Mouse (Mus musculus) forelimb bud, embryonic 11.5 days (tissue): ENCODE measurements around the gene Zswim3.

Source experiments
- DNase-seq: peaks from one replicate; pipeline ENCODE4 v3.0.0-alpha.2; 2012; ENCODE audit warnings: low read depth, low spot score

The Zswim3 gene

DNA sequence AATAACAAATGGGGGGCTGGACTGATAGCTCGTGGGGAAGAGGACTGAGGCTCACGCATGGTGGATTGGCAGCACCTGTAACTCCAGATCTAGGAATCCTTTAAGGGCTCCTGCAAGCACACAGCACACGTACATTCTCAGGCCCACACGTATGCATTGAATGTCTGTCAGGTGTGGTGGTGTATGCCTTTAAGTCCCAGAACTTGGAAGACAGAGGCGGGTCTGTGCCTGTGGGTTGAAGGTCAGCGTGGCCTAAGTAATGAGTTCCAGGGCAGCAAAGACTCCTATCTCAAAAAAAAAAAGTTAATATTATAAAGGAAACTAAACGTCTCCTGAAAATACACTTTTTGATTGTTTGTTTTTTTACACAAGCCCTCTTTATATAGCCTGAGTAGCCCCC is 1.7 kb downstream of the Zswim3 start:
- DNase-seq = no peak

DNA sequence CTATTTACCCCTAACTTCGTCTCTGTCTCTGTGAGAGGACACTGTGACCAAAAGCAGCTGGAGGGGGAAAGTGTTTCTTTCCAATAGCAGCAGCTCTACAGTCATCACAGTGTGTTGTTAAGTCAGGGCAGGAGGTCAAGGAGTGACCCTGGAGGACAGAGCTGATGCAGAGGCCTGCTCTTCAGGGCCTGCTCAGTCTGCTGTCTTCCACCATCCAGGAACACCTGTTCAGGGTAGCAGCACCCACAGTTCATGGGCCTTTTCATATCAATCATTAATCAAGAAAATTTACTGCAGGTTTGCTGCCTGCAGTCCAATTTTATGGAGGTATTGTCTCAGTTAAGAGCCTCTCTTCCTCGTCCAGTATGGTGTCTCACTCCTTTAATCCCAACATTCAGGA is 8.7 kb downstream of the Zswim3 start:
- no peak for DNase-seq

DNA sequence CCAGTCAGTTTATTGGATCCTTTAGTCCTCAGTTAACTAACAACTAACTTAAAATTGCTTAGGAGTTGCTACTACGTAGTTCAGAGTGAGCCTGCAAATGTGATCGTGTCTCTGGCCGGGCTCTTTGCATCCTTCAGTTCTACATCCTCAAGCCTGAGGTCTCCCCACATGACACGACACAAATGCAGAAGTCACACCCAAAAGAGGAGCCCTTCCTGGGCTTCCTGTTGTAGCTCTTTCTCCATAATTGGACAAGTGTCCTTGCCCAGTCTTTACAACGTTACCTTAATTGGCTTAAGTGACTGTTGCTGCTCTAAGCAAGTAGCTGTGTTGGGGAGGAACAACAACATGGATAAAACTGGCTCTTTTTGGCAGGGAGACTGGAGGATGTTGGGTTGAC is 10.4 kb downstream of the Zswim3 start:
- DNase-seq = no peak

DNA sequence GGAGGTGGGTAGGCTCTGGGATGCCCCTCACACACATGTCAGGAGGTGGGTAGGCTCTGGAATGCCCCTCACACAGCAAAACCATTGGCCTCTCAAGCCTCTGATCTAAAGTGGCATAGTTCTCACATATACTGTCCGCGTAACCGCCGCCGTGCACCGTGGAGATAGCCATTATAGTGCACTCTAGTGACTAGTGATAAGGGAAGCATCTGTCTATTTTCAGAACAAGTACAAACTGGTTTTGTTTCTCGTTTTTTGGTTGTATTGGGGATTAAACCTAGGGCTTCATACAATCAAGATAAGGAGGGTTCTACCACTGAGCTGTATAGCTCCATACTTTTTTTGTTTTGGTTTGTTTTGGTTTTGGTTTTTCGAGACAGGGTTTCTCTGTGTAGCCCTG is 10.9 kb downstream of the Zswim3 start:
- no peak for DNase-seq

DNA sequence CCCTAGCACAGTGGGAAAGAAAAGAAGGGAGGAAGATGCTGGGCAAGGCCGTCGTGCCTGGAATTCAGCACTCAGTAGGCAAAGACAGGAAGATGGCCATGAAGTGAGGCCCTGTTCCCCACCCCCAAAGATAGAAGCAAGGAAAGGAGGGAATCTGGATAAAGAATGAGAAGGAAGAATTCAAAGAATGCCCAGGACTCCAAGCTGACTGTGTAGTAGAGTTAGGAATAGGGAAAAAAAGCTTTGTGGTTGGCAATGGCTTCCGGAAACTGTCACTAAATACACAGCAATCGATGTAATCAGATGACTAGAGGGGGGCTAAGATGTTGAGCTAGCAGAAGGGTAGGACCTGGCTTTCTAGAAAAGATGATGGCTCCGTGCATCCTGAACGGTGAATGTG is 12.3 kb downstream of the Zswim3 start:
- DNase-seq = no peak

DNA sequence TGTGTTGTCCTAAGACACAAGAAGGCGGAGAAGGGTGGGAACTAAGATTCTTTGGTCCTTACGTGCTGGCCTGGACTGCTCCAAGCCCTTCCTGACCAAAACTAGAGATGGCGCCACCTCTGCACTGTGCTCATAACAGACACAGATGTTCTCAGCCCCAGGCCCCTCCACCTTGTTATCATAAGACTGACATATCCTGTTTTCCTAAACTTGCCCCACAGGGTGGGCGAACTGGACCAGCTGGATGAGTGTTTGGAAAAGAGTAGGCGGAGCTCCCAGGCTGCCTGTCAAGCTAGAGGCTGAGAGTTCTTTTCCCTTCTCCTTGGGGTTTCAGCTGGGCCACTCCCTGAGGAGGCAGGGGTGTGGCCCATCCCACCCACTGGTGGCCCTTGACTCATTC is 12.8 kb downstream of the Zswim3 start:
- DNase-seq = no peak

DNA sequence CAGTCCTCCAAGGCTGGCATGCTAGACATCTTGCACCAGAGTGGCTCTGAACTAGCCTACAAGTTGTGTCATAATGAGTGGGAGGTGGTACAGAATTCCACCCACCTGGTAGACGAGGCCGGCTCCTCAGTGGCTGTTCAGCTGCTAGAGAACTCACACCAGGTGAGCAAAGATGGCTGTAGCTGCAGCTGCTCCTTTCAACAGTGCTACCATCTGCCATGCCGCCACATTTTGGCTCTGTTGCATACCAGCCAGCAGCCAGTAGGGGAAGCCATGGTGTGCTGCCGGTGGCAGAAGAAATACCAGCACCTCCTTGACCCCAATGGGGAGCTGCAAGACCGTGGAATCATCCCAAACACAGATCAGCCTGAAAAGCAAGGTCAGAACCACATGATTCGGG is 16.2 kb downstream of the Zswim3 start:
- DNase-seq = no peak

DNA sequence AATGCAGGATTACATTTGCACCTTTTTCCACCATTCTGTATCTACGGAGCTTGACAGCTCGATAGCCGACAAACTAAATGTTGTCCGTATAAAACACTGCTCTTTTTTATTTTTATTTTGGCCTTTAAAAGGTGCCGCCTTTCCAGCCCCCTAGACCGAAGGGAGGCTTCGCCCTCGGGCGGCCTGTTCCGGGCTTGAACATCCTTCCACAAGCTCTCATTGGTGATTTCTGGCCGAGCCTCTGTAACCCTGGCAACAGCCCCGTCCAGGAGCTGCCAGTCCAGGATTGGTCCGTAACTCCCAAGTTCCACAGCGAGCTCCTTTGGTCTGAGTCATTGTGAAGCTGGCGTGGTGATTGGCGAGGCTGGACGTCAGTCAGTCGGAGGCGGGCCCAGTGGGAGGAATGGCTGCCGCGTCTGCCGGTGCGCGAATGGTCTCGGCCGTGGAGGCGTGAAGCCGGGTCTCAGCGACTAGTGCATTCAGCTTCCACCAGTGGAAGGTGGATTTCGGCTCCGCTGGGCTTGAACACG is 17.8 kb downstream of the Zswim3 start, which contains the start of gene Zswim1:
Gene Zswim1 (plus strand): TSS at position 51 of the 530 bp plus-strand sequence.
- DNase-seq = peak; percentile 98

DNA sequence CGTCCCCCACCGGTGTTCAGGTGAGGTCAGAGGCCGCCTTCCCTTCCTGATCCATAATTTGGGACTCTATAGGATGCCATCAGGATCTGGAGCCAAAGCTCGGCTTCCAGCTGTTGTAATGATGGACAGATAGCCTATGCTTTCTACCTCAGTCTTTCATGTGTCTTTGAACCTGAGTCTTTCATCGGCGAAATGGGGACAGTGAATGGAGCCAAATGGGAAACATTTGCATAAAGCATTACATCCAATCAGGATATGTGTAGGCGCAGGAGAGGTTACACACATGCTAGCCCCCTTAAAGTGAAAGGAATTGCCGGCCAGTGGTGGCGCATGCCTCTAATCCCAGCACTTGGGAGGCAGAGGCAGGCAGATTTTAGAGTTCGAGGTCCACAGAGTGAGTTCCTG is 18.3 kb downstream of the Zswim3 start:
- peak; percentile 49 for DNase-seq

DNA sequence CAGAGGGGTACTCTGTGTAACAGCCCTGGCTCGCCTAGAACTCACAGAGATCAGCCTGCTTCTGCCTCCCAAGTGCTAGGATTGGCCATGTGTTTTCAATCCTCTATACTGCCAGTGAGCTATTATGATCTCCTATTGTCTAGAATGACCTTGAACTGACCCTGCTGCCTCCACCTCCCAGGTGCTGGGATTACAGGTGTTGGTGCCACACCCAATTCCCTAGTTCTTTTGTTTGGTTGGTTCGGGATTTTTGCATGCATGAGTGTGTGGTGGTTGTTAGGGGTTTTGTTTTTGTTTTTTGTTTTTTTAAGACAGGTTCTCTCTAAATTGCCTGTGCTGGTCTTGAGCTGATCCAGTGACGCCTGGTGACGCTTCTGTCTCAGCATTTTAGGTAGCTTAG is 19.1 kb downstream of the Zswim3 start:
- no peak for DNase-seq

DNA sequence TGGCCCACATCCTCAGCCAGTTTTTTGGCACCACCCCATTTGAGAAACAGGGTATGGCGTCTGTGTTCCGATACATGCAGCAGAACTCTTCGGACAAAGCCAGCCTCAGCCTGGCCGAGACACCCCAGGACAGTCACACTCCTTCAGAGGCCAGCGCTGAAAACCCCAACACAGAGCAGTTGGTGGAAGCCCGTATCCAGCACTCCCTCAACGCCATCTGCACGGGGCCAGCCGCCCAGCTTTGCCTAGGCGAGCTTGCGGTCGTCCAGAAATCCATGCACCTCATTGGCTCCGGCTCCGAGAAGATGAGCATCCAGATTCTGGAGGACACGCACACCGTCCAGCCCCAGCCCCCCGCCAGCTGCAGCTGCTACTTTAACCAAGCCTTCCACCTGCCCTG is 20.6 kb downstream of the Zswim3 start:
- no peak for DNase-seq

DNA sequence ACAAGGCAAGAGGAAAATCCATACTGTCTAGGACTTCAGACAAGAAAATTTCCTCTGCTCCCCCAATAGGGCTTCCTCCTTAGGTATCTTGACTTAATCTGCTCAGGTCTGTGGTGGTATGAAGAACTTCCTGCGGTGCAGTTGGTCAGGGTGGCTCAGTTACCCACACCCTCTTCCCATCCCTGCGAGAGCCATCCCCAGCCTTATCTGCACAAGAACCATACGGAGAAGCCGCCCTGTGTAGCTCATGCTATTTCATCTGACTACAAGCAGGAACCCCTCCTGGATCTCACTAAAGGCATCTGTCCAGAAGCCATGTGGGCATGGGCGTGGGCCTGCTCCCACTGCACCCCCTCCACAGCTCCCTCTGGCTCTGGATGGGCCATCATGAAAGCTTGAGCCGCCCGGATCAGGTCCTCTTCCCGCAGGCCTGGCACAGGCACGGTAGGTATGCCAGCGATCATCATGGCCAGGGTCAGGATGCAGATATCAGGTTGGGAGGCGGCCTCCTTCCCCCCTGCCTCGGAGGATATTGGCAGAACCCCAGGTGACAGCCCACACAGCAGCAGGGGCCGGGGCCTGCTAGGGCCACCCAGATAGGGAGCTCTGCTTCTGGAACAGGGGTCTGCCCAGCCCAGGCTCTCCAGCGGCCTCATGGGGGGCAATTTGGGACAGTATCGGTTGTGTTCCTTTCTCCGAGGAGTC is 22.4 kb downstream of the Zswim3 start:
- DNase-seq = no peak

DNA sequence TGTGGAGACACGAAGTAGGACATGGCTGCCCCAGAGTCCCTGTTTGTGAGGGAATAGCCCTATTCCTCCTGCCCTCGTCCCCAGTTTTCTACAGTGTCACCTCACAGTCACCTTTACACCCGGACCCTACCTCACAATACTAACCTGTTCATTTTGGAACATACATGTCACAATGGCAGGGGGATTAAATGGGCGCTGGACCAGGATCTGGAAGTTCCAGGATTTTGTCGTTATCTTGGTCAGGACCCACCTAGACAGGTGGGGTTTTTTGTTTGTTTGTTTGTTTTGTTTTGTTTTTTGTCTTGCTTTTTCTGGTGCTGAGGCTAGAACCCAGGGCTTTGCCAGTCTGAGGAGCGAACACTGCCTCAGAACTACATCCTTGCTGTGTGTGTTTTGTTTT is 23.5 kb downstream of the Zswim3 start, which contains the start of gene Spata25:
Gene Spata25 (minus strand): TSS at position 101 of the 400 bp plus-strand sequence.
- no peak for DNase-seq

DNA sequence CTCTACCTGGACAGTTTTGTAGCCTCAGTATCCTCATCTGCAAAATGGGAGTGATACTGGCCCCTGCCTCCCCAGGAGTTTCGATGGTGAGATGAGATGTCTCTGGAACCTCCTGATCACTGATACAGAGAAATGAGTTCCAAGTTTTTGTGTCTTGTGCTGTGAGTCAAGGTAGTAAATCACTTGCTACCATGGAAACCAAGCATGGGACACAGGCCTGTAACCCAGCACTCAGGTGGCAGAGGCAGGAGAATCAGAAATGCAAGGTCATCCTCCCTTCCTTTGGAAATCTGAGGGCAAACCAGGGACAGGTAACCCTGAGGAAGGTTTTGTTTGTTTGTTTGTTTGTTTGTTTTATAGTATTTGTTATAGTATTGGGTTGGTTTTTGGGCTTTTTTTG is 24.2 kb downstream of the Zswim3 start:
- DNase-seq = no peak

DNA sequence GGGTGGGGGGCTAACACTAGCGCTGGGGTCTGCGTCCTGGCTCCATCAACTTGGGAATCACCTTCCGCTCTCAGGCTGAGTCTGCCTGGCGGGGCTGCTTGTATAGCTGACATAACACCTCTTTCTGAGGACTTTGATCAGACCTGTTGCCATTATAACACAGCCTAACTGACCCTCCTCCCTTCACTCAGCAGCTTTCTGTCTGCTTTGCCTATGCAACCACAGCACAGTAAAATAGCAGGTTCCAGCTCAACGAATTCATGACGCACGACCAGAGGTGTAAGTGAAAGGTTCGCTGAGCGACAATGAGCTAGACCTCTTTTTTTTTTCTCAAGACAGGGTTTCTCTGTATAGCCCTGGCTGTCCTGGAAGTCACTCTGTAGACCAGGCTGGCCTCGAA is 26.1 kb downstream of the Zswim3 start:
- no peak for DNase-seq

DNA sequence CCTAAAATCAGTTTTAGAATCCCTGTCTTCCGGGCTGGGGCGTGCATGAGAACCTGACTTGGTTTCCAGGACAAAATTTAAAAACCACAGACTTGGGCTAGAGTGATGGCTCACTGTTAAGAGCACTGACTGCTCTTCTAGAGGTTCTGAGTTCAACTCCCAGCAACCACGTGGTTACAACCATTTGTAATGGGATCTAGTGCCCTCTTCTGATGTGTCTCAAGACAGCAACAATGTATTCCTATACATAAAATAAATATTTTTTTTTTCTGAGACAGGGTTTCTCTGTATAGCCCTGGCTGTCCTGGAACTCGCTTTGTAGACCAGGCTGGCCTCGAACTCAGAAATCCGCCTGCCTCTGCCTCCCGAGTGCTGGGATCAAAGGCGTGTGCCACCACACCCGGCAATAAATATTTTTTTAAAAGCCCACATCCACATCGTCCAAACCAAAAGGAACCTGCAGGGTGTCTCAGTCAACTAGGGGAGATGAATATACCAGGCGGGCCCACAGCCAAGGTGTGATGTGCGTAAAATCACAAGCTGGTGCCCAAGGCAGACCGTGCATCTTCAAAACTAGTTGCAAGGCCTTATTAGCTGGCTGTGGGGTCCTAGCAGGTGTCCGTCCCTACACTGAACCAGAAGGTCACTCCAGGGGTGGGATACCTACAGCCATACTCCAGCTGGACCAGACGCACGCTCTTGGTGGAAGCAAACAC is 27.3 kb downstream of the Zswim3 start:
- no peak for DNase-seq

DNA sequence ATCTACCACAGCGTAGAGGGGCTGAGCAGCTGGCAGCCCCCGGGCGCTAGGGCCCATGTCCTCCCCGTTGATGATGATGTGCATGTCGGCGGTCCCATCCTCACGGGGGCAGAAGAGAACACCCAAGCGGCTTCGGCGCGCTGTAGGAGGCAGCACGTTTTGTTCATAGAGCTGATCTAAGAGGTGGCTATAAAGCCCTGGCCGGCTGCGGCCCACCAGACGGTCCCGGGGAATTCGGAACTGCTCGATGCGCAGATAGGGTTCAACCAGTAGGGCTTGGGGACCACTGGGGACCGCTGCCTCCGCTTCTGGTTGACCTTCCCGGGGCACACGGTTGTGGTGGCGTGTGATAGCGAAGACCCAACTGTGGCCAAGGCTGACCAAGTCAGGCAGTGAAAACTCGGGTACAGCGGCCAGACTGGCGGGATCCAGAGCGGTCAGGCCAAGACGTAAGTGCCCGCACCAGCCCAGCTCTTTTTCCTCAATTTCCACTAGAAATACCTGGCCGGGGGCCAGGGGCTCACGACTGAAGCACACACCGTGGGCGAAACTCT is 27.9 kb downstream of the Zswim3 start, which contains the start of gene Ctsa:
Gene Ctsa (plus strand): TSS at position 126 of the 554 bp plus-strand sequence.
- peak; percentile 63 for DNase-seq

DNA sequence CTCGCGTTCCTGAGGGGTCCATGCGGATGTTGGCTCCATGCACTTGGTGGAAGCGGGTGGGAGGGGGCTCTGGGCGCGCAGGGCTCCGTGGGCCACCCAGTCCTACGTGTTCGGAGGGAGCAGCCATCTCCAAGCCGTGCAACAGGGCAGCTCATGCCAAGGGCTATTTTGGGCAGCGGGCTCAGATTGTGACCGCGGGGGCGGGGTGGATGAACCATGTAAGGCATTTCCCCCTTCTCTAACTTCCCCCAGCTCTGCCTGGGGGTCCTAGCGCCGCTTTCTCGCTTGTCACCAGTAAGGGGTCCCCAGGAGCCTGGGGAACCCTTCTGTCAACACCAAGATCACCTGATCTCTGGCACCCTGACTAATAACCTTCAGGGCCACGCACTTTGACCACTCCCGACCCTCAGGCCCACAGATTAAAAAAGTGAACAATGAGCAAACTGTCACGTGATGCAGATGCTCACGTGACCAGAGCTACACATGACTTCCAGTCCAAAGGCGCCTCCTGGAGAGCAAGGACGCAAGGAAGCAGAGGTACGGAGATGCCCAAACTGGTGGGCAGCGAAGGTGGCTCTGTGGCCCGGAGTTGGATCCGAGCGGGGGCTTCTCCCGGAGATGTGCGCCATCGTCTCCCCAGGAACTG is 28.5 kb downstream of the Zswim3 start, which contains the start of gene Neurl2:
Gene Neurl2 (minus strand): TSS at position 143 of the 646 bp plus-strand sequence.
- DNase-seq = peak; percentile 100

DNA sequence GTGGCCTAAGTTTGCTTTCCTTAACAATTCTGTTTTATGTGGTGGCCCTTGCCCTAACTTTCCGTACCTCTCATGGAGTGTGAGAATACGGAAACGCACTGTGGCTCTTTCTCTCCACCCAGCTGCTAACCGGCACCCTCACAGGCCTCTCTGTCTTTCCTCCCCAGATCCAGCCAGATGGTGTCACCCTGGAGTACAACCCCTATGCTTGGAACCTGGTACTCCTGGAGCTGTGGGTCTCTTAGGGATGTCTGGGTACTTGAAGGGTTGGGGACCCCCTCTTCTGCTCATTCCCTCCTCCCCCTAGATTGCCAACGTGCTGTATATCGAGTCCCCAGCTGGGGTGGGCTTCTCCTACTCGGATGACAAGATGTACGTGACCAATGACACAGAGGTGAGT is 29.6 kb downstream of the Zswim3 start:
- no peak for DNase-seq

DNA sequence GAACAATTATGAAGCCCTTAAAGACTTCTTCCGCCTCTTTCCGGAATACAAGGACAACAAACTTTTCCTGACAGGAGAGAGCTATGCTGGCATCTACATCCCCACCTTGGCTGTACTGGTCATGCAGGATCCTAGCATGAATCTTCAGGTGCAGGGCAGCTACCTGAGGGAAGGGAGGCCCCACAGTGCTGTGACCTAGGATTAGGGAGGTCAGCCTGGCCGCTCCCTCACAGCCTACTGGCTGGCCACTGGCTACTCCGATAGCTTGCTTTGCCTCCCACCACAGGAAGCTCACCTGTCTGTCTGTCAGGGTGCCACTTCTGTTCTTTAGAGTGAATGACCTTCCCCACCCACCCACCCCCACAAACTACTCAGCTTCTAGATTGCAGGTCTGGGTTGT is 30.3 kb downstream of the Zswim3 start:
- DNase-seq = no peak

DNA sequence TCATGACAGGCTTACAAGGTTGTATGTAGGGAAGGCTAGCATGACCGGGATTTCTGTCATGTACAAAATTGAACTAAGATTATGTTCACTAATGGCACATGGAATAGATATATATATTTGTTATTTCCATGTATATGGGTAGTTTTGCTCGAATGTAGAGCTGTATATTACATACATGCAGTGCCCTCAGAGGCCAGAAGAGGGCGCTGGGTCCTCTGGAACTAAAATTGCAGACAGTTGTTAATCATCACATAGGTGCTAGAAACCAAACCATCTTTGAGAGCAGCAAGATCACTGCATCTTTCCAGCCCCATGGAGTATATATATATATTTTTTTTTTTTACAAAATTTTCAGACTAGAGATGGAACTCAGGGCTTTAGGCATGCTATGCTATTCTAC is 40.9 kb downstream of the Zswim3 start:
- DNase-seq = no peak

DNA sequence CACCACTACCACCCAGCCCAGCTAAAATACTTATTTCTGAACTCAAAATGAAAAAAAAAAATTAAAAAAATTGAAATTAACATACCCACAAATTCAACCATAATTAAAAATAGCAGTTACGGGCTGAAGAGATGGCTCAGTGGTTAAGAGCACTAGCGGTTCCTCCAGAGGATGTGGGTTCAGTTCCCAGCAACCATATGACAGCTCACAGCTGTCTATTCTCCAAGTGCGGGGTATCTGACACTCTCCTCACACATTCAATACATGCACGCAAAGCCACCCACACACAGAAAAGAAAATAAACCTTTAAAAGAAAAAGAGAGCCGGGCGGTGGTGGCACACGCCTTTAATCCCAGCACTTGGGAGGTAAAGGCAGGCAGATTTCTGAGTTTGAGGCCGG is 45.2 kb downstream of the Zswim3 start:
- DNase-seq = no peak
